Mouse (Mus musculus) intestine, embryonic 15.5 days (tissue): Measurements from ENCODE around the gene Adam17. TPM values are rescaled to one million over a fixed set of nuclear protein-coding genes. Genes with fewer than 3 reads are reported as not detected.

ENCODE experiments used
- ATAC-seq: fragments of 200-750 bp; cut with Nextera tagmentation; 2 replicates; pipeline ENCODE4 v1.8.0; 2017; ENCODE audit warnings: moderate TSS enrichment, moderate library complexity
- H3K27ac ChIP-seq: fragments of 300-500 bp; sonication (generic); 2 replicates; pipeline ENCODE4 v1.5.1; 2015; ENCODE audit warnings: mild to moderate bottlenecking, inconsistent platforms
- H3K27me3 ChIP-seq: fragments of 300-500 bp; sonication (generic); replicated peaks from 2 replicates; pipeline ENCODE4 v1.6.1; 2015; ENCODE audit warnings: inconsistent platforms
- H3K36me3 ChIP-seq: fragments of 300-500 bp; sonication (generic); 2 replicates; pipeline ENCODE4 v1.6.1; 2015; ENCODE audit warnings: inconsistent platforms
- H3K4me1 ChIP-seq: fragments of 300-500 bp; sonication (generic); replicated peaks from 2 replicates; pipeline ENCODE4 v1.6.1; 2015; ENCODE audit warnings: inconsistent platforms
- H3K4me2 ChIP-seq: fragments of 300-500 bp; sonication (generic); replicated peaks from 2 replicates; pipeline ENCODE4 v1.6.1; 2015; ENCODE audit warnings: mild to moderate bottlenecking, inconsistent platforms
- H3K4me3 ChIP-seq: fragments of 300-500 bp; sonication (generic); replicated peaks from 2 replicates; pipeline ENCODE4 v1.5.1; 2015; ENCODE audit warnings: inconsistent platforms
- H3K9ac ChIP-seq: fragments of 300-500 bp; sonication (generic); 2 replicates; pipeline ENCODE4 v1.6.1; 2015; ENCODE audit warnings: inconsistent platforms
- H3K9me3 ChIP-seq: fragments of 300-500 bp; sonication (generic); 2 replicates; pipeline ENCODE4 v1.6.1; 2016; ENCODE audit warnings: inconsistent platforms
- WGBS: fragments of 180-500 bp; shearing (Covaris S2); methylation state at CpG from one replicate; pipeline ENCODE4 v1.1.7; 2015; 5-methylcytosine and 5-hydroxymethylcytosine counted together
- polyA plus RNA-seq: library from polyadenylated mRNA; unstranded; fragments of >200 nt; fragmentation: Nextera tagmentation; extraction: Ambion mirVana; gene quantifications from 2 replicates; pipeline ENCODE4 v1.2.1, GENCODE M21; 2015

Adam17 gene
- polyA plus RNA-seq, 1 experiment from 2014 or later = 31.7 TPM

DNA sequence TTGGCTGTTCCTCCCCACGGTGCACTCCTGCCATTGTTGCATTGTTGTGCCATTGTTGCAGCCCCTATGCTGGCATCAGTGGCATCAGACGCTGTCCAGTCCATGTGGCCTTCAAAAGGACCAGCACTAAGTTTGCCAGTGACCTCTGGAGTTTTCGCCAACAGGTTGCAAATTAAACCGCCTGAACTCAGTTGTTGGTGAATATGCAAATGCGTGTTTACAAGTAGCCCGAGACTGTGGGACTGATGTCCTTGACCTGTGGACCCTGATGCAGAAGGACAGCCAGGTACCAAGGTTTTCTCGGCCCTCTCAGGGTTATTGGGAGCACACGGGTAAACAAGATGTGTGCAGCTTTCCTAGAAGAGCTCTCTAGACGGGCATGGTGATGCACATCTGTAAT is 52.3 kb downstream of the Adam17 start:
- Histone ChIP-seq H3K4me3 (no peak overlapping the region), H3K9me3 (no peaks in the 10 kb centered on the region), H3K9ac (no peak overlapping the region), H3K27me3 (no peaks in the 10 kb centered on the region), H3K27ac (no peak overlapping the region), H3K4me2 (no peak overlapping the region), H3K36me3 (peaks cover 6% of the 10 kb centered on the region), H3K4me1 (0 out of 2 replicates have a peak, but pooled peaks cover 4% of the 10 kb centered on the region)
- ATAC-seq = no peak
- WGBS = 77% methylated on average over 9 of the region's 9 CpGs

DNA sequence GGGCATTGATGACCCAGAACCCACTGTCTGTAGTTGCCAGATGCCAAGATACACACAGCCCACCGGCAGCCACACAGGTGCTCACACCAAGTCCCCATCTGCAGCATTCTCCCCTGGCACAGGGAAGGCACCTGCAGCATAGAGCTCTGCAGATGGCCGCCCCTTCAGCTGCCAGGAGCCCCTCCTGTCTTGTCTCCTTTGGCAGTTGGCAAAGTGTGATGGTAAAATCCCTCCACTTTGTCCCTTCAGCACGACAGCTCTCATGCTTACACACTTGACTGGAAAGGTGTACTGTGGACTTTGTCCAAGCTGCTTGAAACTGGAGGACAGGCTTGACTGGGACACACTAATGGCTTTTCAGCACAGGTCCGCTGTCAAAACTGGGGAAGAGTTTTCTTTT is 53.1 kb downstream of the Adam17 start:
- 0 out of 2 replicates have a peak, but pooled peaks cover 7% of the 10 kb centered on the region for H3K4me1 ChIP-seq
- H3K9me3 ChIP-seq = no peaks in the 10 kb centered on the region
- no peak overlapping the region for H3K4me3 ChIP-seq
- no peak for ATAC-seq
- no peaks in the 10 kb centered on the region for H3K27me3 ChIP-seq
- H3K36me3 ChIP-seq = peaks cover 6% of the 10 kb centered on the region
- H3K27ac ChIP-seq = no peak overlapping the region
- H3K4me2 ChIP-seq = no peak overlapping the region
- H3K9ac ChIP-seq = no peak overlapping the region
- 85% methylated on average over 4 of the region's 4 CpGs for WGBS

DNA sequence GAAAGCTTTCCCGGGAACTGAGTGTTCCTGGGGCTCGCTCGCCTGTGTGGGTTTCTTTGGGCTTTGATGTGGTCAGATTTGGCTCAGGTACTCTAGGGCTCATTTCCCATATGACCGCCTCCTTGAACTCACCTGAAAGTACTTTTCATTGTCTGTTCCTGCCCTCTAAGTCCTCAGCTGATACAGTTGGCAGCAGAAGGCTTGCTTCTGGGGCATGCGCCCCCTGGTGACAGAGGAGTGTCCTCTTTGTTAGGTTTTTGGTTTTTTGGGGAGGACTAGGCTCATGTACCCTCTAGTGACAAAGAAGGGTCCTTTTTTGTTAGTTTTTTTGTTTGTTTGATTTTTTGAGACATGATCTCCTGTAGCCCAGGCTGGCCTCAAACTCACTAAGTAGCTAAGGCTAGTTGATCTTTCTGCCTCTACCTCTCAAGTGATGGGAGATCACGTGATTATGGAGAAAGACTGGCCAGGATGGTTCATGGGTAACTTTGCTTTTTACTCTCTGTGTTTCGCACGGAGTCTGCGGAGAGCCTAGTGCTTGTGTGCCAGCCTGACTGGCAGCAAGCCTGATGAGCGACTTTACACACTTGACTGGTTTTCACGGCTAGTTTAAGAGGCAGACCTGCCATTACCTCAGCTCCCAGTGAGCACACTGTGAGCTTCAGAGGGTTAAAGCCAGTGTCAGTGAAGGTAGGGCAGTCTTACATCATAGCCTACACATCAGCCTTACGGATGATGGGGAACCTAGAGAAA is 55.1 kb downstream of the Adam17 start:
- ATAC-seq = no peak
- WGBS = 84% methylated on average over 12 of the region's 12 CpGs
- Histone ChIP-seq H3K4me2 (no peak overlapping the region), H3K27ac (no peak overlapping the region), H3K27me3 (no peaks in the 10 kb centered on the region), H3K9ac (no peak overlapping the region), H3K36me3 (peaks cover 13% of the 10 kb centered on the region), H3K9me3 (no peaks in the 10 kb centered on the region), H3K4me3 (no peak overlapping the region), H3K4me1 (0 out of 2 replicates have a peak, but pooled peaks cover 7% of the 10 kb centered on the region)

DNA sequence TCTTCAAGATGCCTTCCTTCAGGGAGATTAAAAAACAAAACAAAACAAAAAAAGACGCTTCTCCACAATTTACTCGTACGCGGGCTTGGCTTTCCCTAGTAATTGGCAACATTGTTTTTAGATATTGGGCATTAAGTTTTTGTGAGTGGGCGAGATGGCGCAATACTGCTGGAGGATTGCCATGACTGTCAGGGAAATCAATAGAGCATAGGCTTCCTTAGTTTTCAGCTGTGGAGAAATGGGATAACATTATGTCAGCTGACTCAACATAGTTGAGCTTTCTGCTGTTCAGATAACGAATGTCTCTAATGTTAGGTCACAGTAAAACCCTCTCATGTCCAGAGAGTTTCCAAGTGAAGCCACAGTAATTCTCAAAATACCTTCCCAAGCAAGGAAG is 56.6 kb downstream of the Adam17 start:
- peak overlapping the region; percentile 72 for H3K9ac ChIP-seq
- H3K27me3 ChIP-seq = no peaks in the 10 kb centered on the region
- 0 out of 2 replicates have a peak, but pooled peaks have one; percentile 16 for ATAC-seq
- peak overlapping the region; percentile 70 for H3K4me3 ChIP-seq
- no peak overlapping the region for H3K27ac ChIP-seq
- 0 out of 2 replicates have a peak, but pooled peaks cover 7% of the 10 kb centered on the region for H3K4me1 ChIP-seq
- 35% methylated on average over 7 of the region's 7 CpGs for WGBS
- peak overlapping the region; percentile 72 for H3K4me2 ChIP-seq
- H3K36me3 ChIP-seq = peaks cover 17% of the 10 kb centered on the region
- no peaks in the 10 kb centered on the region for H3K9me3 ChIP-seq

DNA sequence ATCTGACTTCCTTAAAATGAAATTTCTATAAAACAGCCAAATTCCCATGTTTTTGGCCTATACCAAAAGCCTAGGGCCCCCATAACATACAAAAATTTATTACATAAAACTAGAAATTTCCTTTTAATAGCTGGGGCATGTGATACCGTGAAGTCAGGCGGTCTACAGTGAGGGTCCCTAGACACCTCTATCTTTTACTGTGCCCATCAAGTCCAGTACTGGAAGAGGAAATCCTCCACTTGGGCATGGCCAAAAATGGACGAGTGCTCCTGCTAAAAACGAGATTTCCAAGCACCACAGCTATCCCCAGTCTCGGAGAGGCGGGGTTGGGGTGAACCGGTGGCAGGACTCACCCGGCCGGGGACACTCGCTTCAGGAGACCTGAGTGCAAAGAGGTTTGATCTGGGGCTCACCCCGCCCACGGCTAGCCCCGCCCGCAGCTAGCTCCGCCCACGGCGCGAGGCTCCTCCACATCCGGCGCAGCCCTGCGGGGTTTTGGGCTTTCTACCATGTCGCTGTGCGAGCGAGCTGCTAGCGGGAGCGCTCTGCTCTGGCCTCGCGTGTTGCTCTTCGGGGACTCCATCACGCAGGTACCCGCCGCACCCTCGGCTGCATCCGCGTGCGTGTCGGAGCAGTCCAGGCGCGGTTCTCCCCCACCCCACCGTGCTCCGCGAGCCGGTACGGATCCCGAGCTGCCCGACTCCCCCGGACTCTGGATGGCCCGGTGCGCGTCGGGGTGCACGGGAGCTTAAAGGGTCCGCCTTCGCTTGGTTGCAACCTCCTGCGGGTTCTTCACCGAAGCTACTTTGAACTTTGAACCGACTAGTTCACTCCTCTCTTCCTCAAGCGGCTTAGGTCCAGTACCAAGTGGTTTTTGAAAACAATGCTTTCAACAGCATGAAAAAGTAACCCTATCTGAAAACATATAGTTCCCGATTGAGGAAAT is 57.2 kb downstream of the Adam17 start, which contains the start of gene Iah1:
Gene Iah1, plus strand, starts transcription at position 467 of the 946 bp plus-strand sequence.
- WGBS = 3% methylated on average over 59 of the region's 59 CpGs
- peak within 1 kb of the TSS; percentile 82 for H3K27ac ChIP-seq
- 0 out of 2 replicates have a peak, but pooled peaks cover 7% of the 10 kb centered on the region for H3K4me1 ChIP-seq
- H3K27me3 ChIP-seq = no peaks in the 10 kb centered on the region
- peak within 1 kb of the TSS; percentile 72 for H3K4me2 ChIP-seq
- peak within 1 kb of the TSS; percentile 70 for H3K4me3 ChIP-seq
- no peaks in the 10 kb centered on the region for H3K9me3 ChIP-seq
- ATAC-seq = peak; percentile 98
- peaks cover 18% of the 10 kb centered on the region for H3K36me3 ChIP-seq
- peak within 1 kb of the TSS; percentile 72 for H3K9ac ChIP-seq

DNA sequence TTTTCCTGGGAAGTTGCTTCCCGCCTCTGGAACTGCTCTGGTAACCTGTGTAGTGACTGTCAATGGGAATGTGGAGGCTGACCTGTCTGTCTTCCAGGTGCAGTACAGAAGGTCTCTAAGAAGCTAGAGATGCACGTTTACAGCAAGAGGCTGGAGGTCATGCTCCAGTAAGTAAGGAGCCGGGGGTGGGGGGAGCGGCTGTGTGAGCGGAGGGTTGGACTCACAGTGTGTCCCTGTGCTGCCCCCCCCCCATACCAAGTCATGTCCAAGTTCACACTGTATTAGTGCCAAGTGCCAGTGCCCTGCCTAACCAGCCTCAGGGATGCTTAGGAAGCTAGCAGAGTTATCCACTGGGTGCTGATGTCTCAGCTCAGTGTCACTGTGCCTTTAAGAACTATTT is 61.2 kb downstream of the Adam17 start:
- no peaks in the 10 kb centered on the region for H3K9me3 ChIP-seq
- no peak overlapping the region for H3K4me2 ChIP-seq
- H3K4me3 ChIP-seq = no peak overlapping the region
- no peaks in the 10 kb centered on the region for H3K27me3 ChIP-seq
- H3K4me1 ChIP-seq = 0 out of 2 replicates have a peak, but pooled peaks cover 5% of the 10 kb centered on the region
- 88% methylated on average over 5 of the region's 5 CpGs for WGBS
- ATAC-seq = no peak
- H3K27ac ChIP-seq = no peak overlapping the region
- no peak overlapping the region for H3K9ac ChIP-seq
- H3K36me3 ChIP-seq = peaks cover 36% of the 10 kb centered on the region

DNA sequence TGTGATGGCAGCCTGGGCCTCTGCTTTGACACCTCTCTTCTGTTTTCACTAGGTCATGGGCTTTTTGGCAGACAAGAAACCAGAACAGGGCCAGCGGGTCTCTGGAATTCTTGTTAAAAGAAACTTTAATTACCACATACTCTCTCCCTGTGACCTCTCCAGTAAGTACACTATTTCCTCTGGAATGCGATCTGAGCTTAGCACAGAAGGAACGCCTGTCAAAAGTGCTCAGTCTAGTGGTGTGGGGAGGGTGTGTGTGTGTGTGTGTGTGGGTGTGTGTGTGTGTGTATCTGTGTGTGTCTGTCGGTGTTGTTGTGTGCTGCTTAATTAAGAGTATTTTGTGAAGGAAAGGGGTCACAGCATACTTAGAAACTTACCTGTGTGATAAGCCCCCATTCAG is 66.7 kb downstream of the Adam17 start:
- Histone ChIP-seq H3K4me2 (no peak overlapping the region), H3K36me3 (peaks cover 31% of the 10 kb centered on the region), H3K9ac (no peak overlapping the region), H3K27ac (no peak overlapping the region), H3K4me1 (0 out of 2 replicates have a peak, but pooled peaks cover 2% of the 10 kb centered on the region), H3K4me3 (no peak overlapping the region), H3K9me3 (no peaks in the 10 kb centered on the region), H3K27me3 (no peaks in the 10 kb centered on the region)
- 86% methylated on average over 4 of the region's 4 CpGs for WGBS
- ATAC-seq = no peak

DNA sequence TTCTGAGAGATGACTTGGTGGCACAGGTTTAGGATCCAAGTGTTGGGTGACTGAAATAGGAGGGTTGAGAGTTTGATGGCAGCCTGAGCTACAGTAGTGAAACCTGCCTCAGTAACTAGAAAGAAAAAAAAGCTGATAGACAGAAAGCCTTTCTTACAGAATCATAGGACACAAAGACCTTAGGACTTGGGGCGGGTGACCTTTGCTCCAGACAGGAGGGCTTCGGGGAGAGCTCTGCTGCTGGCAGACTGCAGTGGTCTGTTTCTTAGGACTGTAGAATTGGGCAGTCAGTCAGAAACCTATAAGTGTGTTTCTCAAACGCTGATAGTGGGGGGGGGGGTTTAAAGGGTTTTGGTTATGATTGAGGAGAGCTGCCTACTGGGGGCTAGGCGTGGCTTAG is 67.7 kb downstream of the Adam17 start:
- H3K4me2 ChIP-seq = no peak overlapping the region
- 0 out of 2 replicates have a peak, but pooled peaks cover 2% of the 10 kb centered on the region for H3K4me1 ChIP-seq
- H3K36me3 ChIP-seq = peaks cover 25% of the 10 kb centered on the region
- no peak overlapping the region for H3K4me3 ChIP-seq
- H3K27me3 ChIP-seq = no peaks in the 10 kb centered on the region
- WGBS = 95% methylated on average over 4 of the region's 4 CpGs
- no peak overlapping the region for H3K27ac ChIP-seq
- no peaks in the 10 kb centered on the region for H3K9me3 ChIP-seq
- no peak for ATAC-seq
- H3K9ac ChIP-seq = no peak overlapping the region

DNA sequence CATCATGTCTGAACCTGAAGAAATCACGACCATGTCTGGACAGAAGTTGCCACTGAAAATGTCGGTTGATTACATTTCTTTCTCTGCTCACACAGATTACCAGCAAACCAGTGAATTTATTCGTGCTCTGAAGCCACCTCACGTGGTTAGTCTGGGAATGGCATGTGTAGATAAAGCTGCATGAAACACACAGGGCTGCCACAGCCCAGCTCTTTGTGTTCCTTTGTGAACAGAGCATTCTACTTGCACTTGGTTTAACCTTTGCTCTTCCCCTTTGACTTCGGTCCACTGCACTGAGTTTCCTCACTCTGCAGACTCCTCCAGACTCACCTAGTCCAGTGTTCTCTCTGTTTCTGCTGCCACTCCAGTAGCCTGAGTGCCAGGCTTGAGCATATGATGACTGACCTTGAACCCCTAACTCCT is 71.1 kb downstream of the Adam17 start:
- Histone ChIP-seq H3K27ac (no peak overlapping the region), H3K4me2 (no peak overlapping the region), H3K9me3 (no peaks in the 10 kb centered on the region), H3K4me1 (0 out of 2 replicates have a peak, but pooled peaks cover 2% of the 10 kb centered on the region), H3K27me3 (no peaks in the 10 kb centered on the region), H3K4me3 (no peak overlapping the region), H3K36me3 (peaks cover 26% of the 10 kb centered on the region), H3K9ac (no peak overlapping the region)
- WGBS = 43% methylated on average over 5 of the region's 5 CpGs
- peak; percentile 73 for ATAC-seq

DNA sequence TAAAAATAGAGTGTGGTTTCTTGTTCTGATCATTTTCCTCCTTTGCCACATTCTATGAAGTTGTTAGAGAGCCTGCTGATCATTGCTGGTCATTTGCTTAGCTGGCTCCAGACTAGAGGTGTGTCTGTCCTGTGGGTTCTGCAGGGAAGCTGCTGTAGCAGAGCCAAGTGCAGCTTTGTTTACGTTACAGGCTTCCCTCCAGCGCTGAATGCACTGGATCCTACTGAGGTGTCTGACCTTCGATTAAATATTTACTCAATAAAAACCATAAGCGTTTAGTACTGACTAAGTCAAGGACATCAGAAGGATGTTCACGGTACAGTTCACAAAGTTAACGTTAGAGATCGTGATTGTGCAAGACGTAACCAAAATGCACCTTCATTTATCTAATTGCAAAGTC is 71.5 kb downstream of the Adam17 start:
- Histone ChIP-seq H3K36me3 (peaks cover 28% of the 10 kb centered on the region), H3K27ac (no peak overlapping the region), H3K4me1 (0 out of 2 replicates have a peak, but pooled peaks cover 2% of the 10 kb centered on the region), H3K9me3 (no peaks in the 10 kb centered on the region), H3K9ac (no peak overlapping the region), H3K4me3 (no peak overlapping the region), H3K27me3 (no peaks in the 10 kb centered on the region), H3K4me2 (no peak overlapping the region)
- ATAC-seq = peak; percentile 55; the same call in 1 of the 2 replicates
- 30% methylated on average over 8 of the region's 8 CpGs for whole genome bisulfite sequencing

DNA sequence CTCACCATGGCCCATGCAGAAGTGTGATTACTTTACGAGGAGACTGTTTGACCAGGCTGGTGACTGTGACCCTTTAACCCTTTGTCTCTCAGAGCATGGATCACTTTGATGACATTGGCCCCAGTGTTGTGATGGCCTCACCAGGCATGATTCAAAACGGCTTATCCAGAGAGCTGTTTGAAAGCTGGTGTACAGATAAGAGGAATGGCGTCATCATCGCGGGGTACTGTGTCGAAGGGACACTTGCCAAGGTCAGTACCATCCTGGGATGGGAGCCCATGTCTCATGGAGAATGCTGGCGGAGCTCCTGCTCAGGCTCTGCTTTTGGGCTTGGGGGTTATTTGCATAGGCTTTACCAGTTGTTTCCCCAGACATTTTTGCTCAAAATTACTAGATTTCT is 72.1 kb downstream of the Adam17 start:
- no peaks in the 10 kb centered on the region for H3K27me3 ChIP-seq
- H3K9ac ChIP-seq = no peak overlapping the region
- no peaks in the 10 kb centered on the region for H3K9me3 ChIP-seq
- no peak overlapping the region for H3K4me2 ChIP-seq
- no peak for ATAC-seq
- peaks cover 27% of the 10 kb centered on the region for H3K36me3 ChIP-seq
- no peak overlapping the region for H3K4me3 ChIP-seq
- no peak overlapping the region for H3K27ac ChIP-seq
- 0 out of 2 replicates have a peak, but pooled peaks cover 2% of the 10 kb centered on the region for H3K4me1 ChIP-seq
- 82% methylated on average over 7 of the region's 7 CpGs for WGBS

DNA sequence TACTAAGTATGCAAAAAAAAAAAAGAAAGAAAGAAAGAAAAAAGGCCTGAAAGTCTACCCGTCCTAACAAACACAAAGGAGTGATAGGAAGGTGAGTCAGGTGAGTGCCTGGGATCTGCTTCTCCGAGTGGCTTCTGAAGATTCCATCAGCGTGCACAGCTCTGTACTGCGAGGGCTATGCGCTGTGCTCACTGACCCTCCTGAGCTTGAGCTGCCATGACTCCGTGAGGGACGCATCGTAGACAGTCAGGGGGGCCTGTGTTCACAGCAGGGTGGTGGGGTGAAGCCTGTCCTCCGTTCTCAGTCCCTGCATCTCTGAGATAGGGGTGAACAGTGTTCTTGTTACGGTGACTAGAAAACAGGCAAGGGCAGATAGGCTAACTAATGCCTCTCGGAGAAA is 74.6 kb downstream of the Adam17 start:
- Histone ChIP-seq H3K9me3 (no peaks in the 10 kb centered on the region), H3K36me3 (peaks cover 38% of the 10 kb centered on the region), H3K4me3 (no peak overlapping the region), H3K9ac (no peak overlapping the region), H3K27ac (no peak overlapping the region), H3K4me2 (no peak overlapping the region), H3K4me1 (0 out of 2 replicates have a peak, but pooled peaks cover 2% of the 10 kb centered on the region), H3K27me3 (no peaks in the 10 kb centered on the region)
- ATAC-seq = no peak
- 95% methylated on average over 11 of the region's 11 CpGs for WGBS
